Mouse (Mus musculus) telencephalon, adult 2 months (tissue): ENCODE results near the gene Hsd11b2.
A peak's percentile ranks its signal among the peaks of the same experiment; 100 is the strongest.

ENCODE experiments used
- DNase-seq: peaks from one replicate; pipeline ENCODE4 v3.0.0-alpha.2; 2011; ENCODE audit warnings: low read depth, low spot score

The Hsd11b2 gene

GRCm38 (mm10) chr8:105484030-105484368 lies 34.6 kb upstream of the Hsd11b2 start:
- DNase-seq, result no peak

GRCm38 (mm10) chr8:105484392-105484791 lies 34.2 kb upstream of the Hsd11b2 start:
- no peak for DNase-seq

- DNase-seq, result no peak
Observed at GRCm38 (mm10) chr8:105488082-105488481, 30.5 kb upstream of the Hsd11b2 start.

- DNase-seq, result no peak
Observed at GRCm38 (mm10) chr8:105489281-105489680, 29.3 kb upstream of the Hsd11b2 start.

GRCm38 (mm10) chr8:105493495-105493894 lies 25.1 kb upstream of the Hsd11b2 start:
- DNase-seq, result no peak

GRCm38 (mm10) chr8:105494566-105494965 lies 24.0 kb upstream of the Hsd11b2 start:
- no peak for DNase-seq

GRCm38 (mm10) chr8:105495350-105496302 lies 22.9 kb upstream of the Hsd11b2 start:
- no peak for DNase-seq

GRCm38 (mm10) chr8:105496439-105497180 lies 21.9 kb upstream of the Hsd11b2 start, which contains the start of gene Zdhhc1:
TSS of gene Zdhhc1 (minus strand) at chr8:105496902.
- peak; percentile 54 for DNase-seq

GRCm38 (mm10) chr8:105499787-105500186 lies 18.8 kb upstream of the Hsd11b2 start:
- DNase-seq, result no peak

- DNase-seq, result no peak
Observed at GRCm38 (mm10) chr8:105504617-105505016, 13.9 kb upstream of the Hsd11b2 start.

- DNase-seq, result no peak
Observed at GRCm38 (mm10) chr8:105506977-105507376, 11.6 kb upstream of the Hsd11b2 start.

GRCm38 (mm10) chr8:105508758-105509157 lies 9.8 kb upstream of the Hsd11b2 start:
- no peak for DNase-seq

- DNase-seq, result no peak
Observed at GRCm38 (mm10) chr8:105509997-105510735, 8.4 kb upstream of the Hsd11b2 start.

- DNase-seq, result no peak
Observed at GRCm38 (mm10) chr8:105514194-105514593, 4.4 kb upstream of the Hsd11b2 start.

GRCm38 (mm10) chr8:105514656-105515055 lies 3.9 kb upstream of the Hsd11b2 start:
- DNase-seq, result no peak

GRCm38 (mm10) chr8:105516018-105516645 lies 2.4 kb upstream of the Hsd11b2 start:
- DNase-seq, result no peak

GRCm38 (mm10) chr8:105517346-105517745 lies 1.2 kb upstream of the Hsd11b2 start:
- DNase-seq, result no peak

- DNase-seq, result no peak
Observed at GRCm38 (mm10) chr8:105519591-105519990, 1.0 kb downstream of the Hsd11b2 start.

- no peak for DNase-seq
Observed at GRCm38 (mm10) chr8:105520521-105520920, 2.0 kb downstream of the Hsd11b2 start.

- no peak for DNase-seq
Observed at GRCm38 (mm10) chr8:105521061-105521460, 2.5 kb downstream of the Hsd11b2 start.

GRCm38 (mm10) chr8:105521995-105522769 lies 3.6 kb downstream of the Hsd11b2 start:
- no peak for DNase-seq
